Mouse (Mus musculus) midbrain, postnatal 0 days (tissue): ENCODE data around the gene Pcca. TPM values are rescaled to one million over a fixed set of nuclear protein-coding genes. Genes with fewer than 3 reads are reported as not detected.

Experiments used
- ATAC-seq: fragments of 200-750 bp; cut with Nextera tagmentation; 2 replicates; pipeline ENCODE4 v1.8.0; 2017; ENCODE audit warnings: moderate number of reproducible peaks, mild to moderate bottlenecking, moderate TSS enrichment, moderate library complexity; ENCODE audit not compliant: low FRiP score
- DNase-seq: peaks from one replicate; pipeline ENCODE4 v3.0.0-alpha.2; 2015; ENCODE audit warnings: low spot score
- H3K27ac ChIP-seq: fragments of 300-500 bp; sonication (generic); 2 replicates; pipeline ENCODE4 v1.5.1; 2014; ENCODE audit warnings: low read depth, mild to moderate bottlenecking, low read length, mixed read lengths
- H3K27me3 ChIP-seq: fragments of 300-500 bp; sonication (generic); 2 replicates; pipeline ENCODE4 v1.6.1; 2014; ENCODE audit warnings: low read length, control low read depth, mixed read lengths; ENCODE audit not compliant: insufficient read depth
- H3K36me3 ChIP-seq: fragments of 300-500 bp; sonication (generic); 2 replicates; pipeline ENCODE4 v1.6.1; 2014; ENCODE audit warnings: low read length, control low read depth, mixed read lengths; ENCODE audit not compliant: insufficient read depth
- H3K4me1 ChIP-seq: fragments of 300-500 bp; sonication (generic); 2 replicates; pipeline ENCODE4 v1.6.1; 2014; ENCODE audit warnings: mild to moderate bottlenecking, control low read depth, antibody characterized with exemption, low read length, mixed read lengths; ENCODE audit not compliant: insufficient read depth
- H3K4me2 ChIP-seq: fragments of 300-500 bp; sonication (generic); 2 replicates; pipeline ENCODE4 v1.6.1; 2014; ENCODE audit warnings: low read depth, mild to moderate bottlenecking, low read length, mixed read lengths; ENCODE audit not compliant: poor library complexity, severe bottlenecking
- H3K4me3 ChIP-seq: fragments of 300-500 bp; sonication (generic); 2 replicates; pipeline ENCODE4 v1.5.1; 2014; ENCODE audit warnings: low read depth, mild to moderate bottlenecking, low read length, moderate library complexity
- H3K9ac ChIP-seq: fragments of 300-500 bp; sonication (generic); replicated peaks from 2 replicates; pipeline ENCODE4 v1.6.1; 2014; ENCODE audit warnings: mild to moderate bottlenecking, low read length, moderate library complexity, mixed read lengths; ENCODE audit not compliant: poor library complexity, severe bottlenecking
- H3K9me3 ChIP-seq: fragments of 300-500 bp; sonication (generic); 2 replicates; pipeline ENCODE4 v1.6.1; 2016; ENCODE audit warnings: low read length, control low read depth
- CTCF ChIP-seq: IDR thresholded peaks from 2 replicates; pipeline ENCODE4 v1.5.1; 2016; ENCODE audit warnings: antibody characterized with exemption, mild to moderate bottlenecking
- WGBS: fragments of 180-500 bp; shearing (Covaris S2); extraction: QIAGEN DNeasy Blood & Tissue Kit; methylation state at CpG from one replicate; pipeline ENCODE4 v1.1.7; 2014; 5-methylcytosine and 5-hydroxymethylcytosine counted together
- polyA plus RNA-seq: library from polyadenylated mRNA; unstranded; fragments of >200 nt; fragmentation: Nextera tagmentation; extraction: Ambion mirVana; gene quantifications from 2 replicates; pipeline ENCODE4 v1.2.1, GENCODE M21; 2015
- total RNA-seq: library from RNA; depleted of rRNA; stranded (reverse); fragments of >200 nt; gene quantifications from 2 replicates; pipeline ENCODE4 v1.2.3, GENCODE M21; 2014

Gene Pcca
- total and polyA plus RNA-seq, 2 experiments from 2014 or later = 16.7 to 27.2 TPM

- WGBS = 95% methylated on average over 2 of the region's 2 CpGs
- no peak for TF ChIP-seq CTCF
These were observed 291.3 kb downstream of the Pcca start for GRCm38 (mm10) chr14:122825464-122825863.

GRCm38 (mm10) chr14:122830433-122830832 is 296.3 kb downstream of the Pcca start:
- no peak overlapping the region for H3K4me2 ChIP-seq
- ATAC-seq = no peak
- H3K27me3 ChIP-seq = no peaks in the 10 kb centered on the region
- no peak for TF ChIP-seq CTCF
- 95% methylated on average over 1 of the region's 1 CpGs for WGBS
- H3K4me3 ChIP-seq = no peak overlapping the region
- H3K9me3 ChIP-seq = 0 out of 2 replicates have a peak, but pooled peaks cover 3% of the 10 kb centered on the region
- no peaks in the 10 kb centered on the region for H3K36me3 ChIP-seq
- H3K4me1 ChIP-seq = no peaks in the 10 kb centered on the region
- no peak overlapping the region for H3K27ac ChIP-seq
- DNase-seq = no peak
- no peak overlapping the region for H3K9ac ChIP-seq

More at GRCm38 (mm10) chr14:122825464-122825863, 291.3 kb downstream of the Pcca start:
- Histone ChIP-seq H3K4me2 (no peak overlapping the region), H3K4me3 (no peak overlapping the region), H3K27ac (no peak overlapping the region), H3K27me3 (no peaks in the 10 kb centered on the region), H3K4me1 (no peaks in the 10 kb centered on the region), H3K36me3 (no peaks in the 10 kb centered on the region), H3K9ac (no peak overlapping the region), H3K9me3 (no peaks in the 10 kb centered on the region)
- DNase-seq = no peak
- no peak for ATAC-seq

GRCm38 (mm10) chr14:122833666-122834065 is 299.5 kb downstream of the Pcca start:
- Histone ChIP-seq H3K27me3 (no peaks in the 10 kb centered on the region), H3K9ac (no peak overlapping the region), H3K4me2 (no peak overlapping the region), H3K4me3 (no peak overlapping the region), H3K27ac (no peak overlapping the region), H3K4me1 (no peaks in the 10 kb centered on the region), H3K9me3 (0 out of 2 replicates have a peak, but pooled peaks cover 3% of the 10 kb centered on the region), H3K36me3 (no peaks in the 10 kb centered on the region)
- no peak for DNase-seq
- TF ChIP-seq CTCF = no peak
- no peak for ATAC-seq
- WGBS = 93% methylated on average over 3 of the region's 3 CpGs

- Histone ChIP-seq H3K4me2 (no peak overlapping the region), H3K4me1 (no peaks in the 10 kb centered on the region), H3K9me3 (0 out of 2 replicates have a peak, but pooled peaks cover 3% of the 10 kb centered on the region), H3K4me3 (no peak overlapping the region), H3K27ac (no peak overlapping the region), H3K9ac (no peak overlapping the region), H3K27me3 (no peaks in the 10 kb centered on the region), H3K36me3 (no peaks in the 10 kb centered on the region)
- 97% methylated on average over 1 of the region's 1 CpGs for WGBS
- no peak for ATAC-seq
- DNase-seq = no peak
- TF ChIP-seq CTCF = no peak
These were observed 300.6 kb downstream of the Pcca start for GRCm38 (mm10) chr14:122834753-122835152.

GRCm38 (mm10) chr14:122835487-122836190 is 301.5 kb downstream of the Pcca start:
- no peak for TF ChIP-seq CTCF
- Histone ChIP-seq H3K36me3 (no peaks in the 10 kb centered on the region), H3K4me2 (no peak overlapping the region), H3K9ac (no peak overlapping the region), H3K4me3 (no peak overlapping the region), H3K9me3 (0 out of 2 replicates have a peak, but pooled peaks cover 3% of the 10 kb centered on the region), H3K4me1 (no peaks in the 10 kb centered on the region), H3K27me3 (no peaks in the 10 kb centered on the region), H3K27ac (no peak overlapping the region)
- ATAC-seq (no peak), DNase-seq (no peak)
- 62% methylated on average over 7 of the region's 7 CpGs for WGBS

GRCm38 (mm10) chr14:122836221-122836620 is 302.1 kb downstream of the Pcca start:
- Histone ChIP-seq H3K4me3 (no peak overlapping the region), H3K36me3 (no peaks in the 10 kb centered on the region), H3K4me2 (no peak overlapping the region), H3K9me3 (no peaks in the 10 kb centered on the region), H3K27ac (no peak overlapping the region), H3K9ac (no peak overlapping the region), H3K4me1 (no peaks in the 10 kb centered on the region), H3K27me3 (no peaks in the 10 kb centered on the region)
- ATAC-seq = no peak
- WGBS = 31% methylated on average over 4 of the region's 4 CpGs
- no peak for TF ChIP-seq CTCF
- no peak for DNase-seq
